Mouse (Mus musculus): ENCODE measurements at regions not wholly inside any gene's neighbourhood (a gene's known extent, or its start where the extent isn't known, plus 50 kb on each side); places are given as distances from the start of the nearest gene placed in this dataset.

DNA sequence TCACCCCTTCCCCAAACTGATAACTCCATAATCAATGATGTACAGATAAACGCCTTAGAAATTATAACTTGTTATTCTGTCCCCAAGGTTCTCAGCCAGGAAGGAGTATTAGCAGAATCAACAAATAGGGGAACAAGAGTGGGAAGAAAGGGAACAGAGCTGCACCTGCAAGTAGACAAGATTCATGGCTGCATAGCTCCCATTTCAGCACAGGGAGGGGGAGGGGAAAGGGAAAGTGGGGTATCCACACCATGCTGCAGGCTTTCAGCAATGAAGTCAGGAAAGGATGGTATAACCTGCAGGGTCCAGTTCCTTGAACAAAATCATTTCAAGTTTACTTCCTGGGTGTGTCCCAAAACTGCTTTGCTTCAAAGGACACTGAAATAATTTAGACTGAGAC, 610.5 kb downstream of the Tox3 start:
- TF ChIP-seq CTCF (IDR thresholded peaks at IDR 0.05; ENCODE audit: borderline replicate concordance, extremely low read depth, insufficient read depth, insufficient read length) (no peak), POLR2A (IDR thresholded peaks at IDR 0.05; ENCODE audit: borderline replicate concordance, extremely low read depth, insufficient read depth, insufficient read length, poor library complexity, severe bottlenecking) (no peak)
